Mouse (Mus musculus) monocyte, adult 2 months (primary cell): ENCODE measurements around the gene Krtap22-2.
"Not testable (repeated sequence)": the region's sequence is repeated elsewhere in the genome, so short reads cannot be mapped to it uniquely, and the experiment has no call there.

ENCODE experiments used
- DNase-seq, 2 experiments: peaks; one replicate each; pipeline ENCODE4 v3.0.0; 2022; ENCODE audit warnings: low spot score in 2 of 2, low read depth in 1 of 2

The Krtap22-2 gene

GRCm38 (mm10) chr16:89010659-89011058 lies at the start of gene Krtap22-2:
TSS of gene Krtap22-2 (minus strand) at chr16:89010759.
- DNase-seq, result no peak

- DNase-seq, result no peak
Observed at GRCm38 (mm10) chr16:89047783-89048182, 37.2 kb upstream of the Krtap22-2 start, which contains the start of gene Krtap6-5. TSS of gene Krtap6-5 (minus strand) at chr16:89047883.

- DNase-seq, result not testable (repeated sequence)
Observed at GRCm38 (mm10) chr16:89041372-89041771, 30.8 kb upstream of the Krtap22-2 start, which contains the start of gene Gm10228. TSS of gene Gm10228 (minus strand) at chr16:89041472.

GRCm38 (mm10) chr16:89031399-89031798 lies 20.8 kb upstream of the Krtap22-2 start, which contains the start of gene Krtap6-1:
TSS of gene Krtap6-1 (plus strand) at chr16:89031699.
- not testable (repeated sequence) for DNase-seq

GRCm38 (mm10) chr16:89014984-89015383 lies 4.4 kb upstream of the Krtap22-2 start, which contains the start of gene Gm10229:
TSS of gene Gm10229 (plus strand) at chr16:89015284.
- not testable (repeated sequence) for DNase-seq

GRCm38 (mm10) chr16:89013973-89014372 lies 3.4 kb upstream of the Krtap22-2 start:
- DNase-seq, result no peak

GRCm38 (mm10) chr16:88962773-88963172 lies 47.8 kb downstream of the Krtap22-2 start, which contains the start of gene Krtap16-3:
TSS of gene Krtap16-3 (minus strand) at chr16:88962873.
- DNase-seq, result no peak
